Mouse (Mus musculus): ENCODE measurements around the gene Olig3. TPM values are rescaled to one million over a fixed set of nuclear protein-coding genes. Genes with fewer than 3 reads are reported as not detected.

Olig3 gene
- polyA plus RNA-seq, 1 experiment from 2014 or later, result not detected

DNA sequence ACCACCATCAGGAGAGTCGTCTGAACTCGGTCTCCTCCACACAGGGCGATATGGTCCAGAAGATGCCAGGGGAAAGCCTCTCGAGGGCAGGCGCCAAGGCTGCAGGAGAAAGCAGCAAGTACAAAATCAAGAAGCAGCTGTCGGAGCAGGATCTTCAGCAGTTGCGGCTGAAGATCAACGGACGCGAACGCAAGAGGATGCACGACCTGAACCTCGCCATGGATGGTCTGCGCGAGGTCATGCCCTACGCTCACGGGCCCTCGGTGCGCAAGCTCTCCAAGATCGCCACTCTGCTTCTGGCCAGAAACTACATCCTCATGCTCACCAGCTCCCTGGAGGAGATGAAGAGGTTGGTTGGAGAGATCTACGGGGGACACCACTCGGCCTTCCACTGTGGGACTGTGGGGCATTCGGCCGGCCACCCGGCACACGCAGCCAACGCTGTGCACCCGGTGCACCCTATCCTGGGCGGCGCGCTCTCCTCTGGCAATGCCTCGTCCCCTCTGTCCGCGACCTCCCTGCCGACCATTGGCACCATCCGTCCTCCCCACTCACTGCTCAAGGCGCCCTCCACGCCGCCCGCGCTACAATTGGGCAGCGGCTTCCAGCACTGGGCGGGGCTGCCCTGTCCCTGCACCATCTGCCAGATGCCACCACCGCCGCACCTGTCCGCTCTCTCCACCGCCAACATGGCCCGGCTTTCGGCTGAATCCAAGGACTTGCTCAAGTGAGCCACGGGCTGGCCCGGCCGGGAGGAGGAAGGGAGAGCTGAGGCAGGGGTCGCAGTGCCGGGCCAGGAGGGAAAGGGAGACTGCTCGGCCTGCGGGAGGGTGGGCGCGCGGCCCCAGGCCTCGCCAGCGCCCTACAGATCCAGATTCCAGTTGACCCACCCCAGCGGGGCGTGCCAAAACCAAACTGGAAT is 648 bp downstream of the Olig3 start:
- Histone ChIP-seq H3K27ac (replicated peaks) (no peak overlapping the region), H3K36me3 (ENCODE audit: control insufficient read depth, insufficient read depth, low read length) (no peaks in the 10 kb centered on the region), H3K4me3 (ENCODE audit: low read depth, low read length) (no peak overlapping the region; the same call in 1 of the 2 replicates), H3K9me3 (ENCODE audit: control insufficient read depth, low read length) (no peaks in the 10 kb centered on the region), H3K4me1 (replicated peaks; ENCODE audit: control insufficient read depth, insufficient read depth) (no peaks in the 10 kb centered on the region), H3K4me2 (replicated peaks; ENCODE audit: low read depth) (no peak overlapping the region), H3K27me3 (ENCODE audit: control insufficient read depth, insufficient read depth, low read length) (peaks cover 50% of the 10 kb centered on the region), H3K9ac (ENCODE audit: low read length) (no peak overlapping the region)
- WGBS, result 1% methylated on average over 62 of the region's 63 CpGs
- DNase-seq (ENCODE audit: low spot score), result no peak
- ATAC-seq (ENCODE audit: low FRiP score, low TSS enrichment), result no peak
- no peak for TF ChIP-seq CTCF (IDR thresholded peaks at IDR 0.05; ENCODE audit: low read depth)
- TF ChIP-seq EP300 (optimal IDR thresholded peaks at IDR 0.05), result no peak

GRCm38 (mm10) chr10:19357848-19358247 is 1.5 kb downstream of the Olig3 start:
- no peaks in the 10 kb centered on the region for H3K9me3 ChIP-seq (ENCODE audit: control insufficient read depth, low read length)
- TF ChIP-seq EP300 (optimal IDR thresholded peaks at IDR 0.05) (no peak), CTCF (IDR thresholded peaks at IDR 0.05; ENCODE audit: low read depth) (no peak)
- H3K27me3 ChIP-seq (ENCODE audit: control insufficient read depth, insufficient read depth, low read length), result peaks cover 49% of the 10 kb centered on the region
- H3K4me3 ChIP-seq (ENCODE audit: low read depth, low read length), result no peak overlapping the region
- no peak overlapping the region for H3K9ac ChIP-seq (ENCODE audit: low read length)
- no peak overlapping the region for H3K27ac ChIP-seq (replicated peaks)
- no peaks in the 10 kb centered on the region for H3K4me1 ChIP-seq (replicated peaks; ENCODE audit: control insufficient read depth, insufficient read depth)
- 21% methylated on average over 5 of the region's 5 CpGs for WGBS
- no peak overlapping the region for H3K4me2 ChIP-seq (replicated peaks; ENCODE audit: low read depth)
- DNase-seq (ENCODE audit: low spot score), result no peak
- ATAC-seq (ENCODE audit: low FRiP score, low TSS enrichment), result no peak
- H3K36me3 ChIP-seq (ENCODE audit: control insufficient read depth, insufficient read depth, low read length), result no peaks in the 10 kb centered on the region

GRCm38 (mm10) chr10:19360446-19361300 is 4.3 kb downstream of the Olig3 start:
- no peaks in the 10 kb centered on the region for H3K9me3 ChIP-seq (ENCODE audit: control insufficient read depth, low read length)
- H3K9ac ChIP-seq (ENCODE audit: low read length), result no peak overlapping the region
- H3K27ac ChIP-seq (replicated peaks), result no peak overlapping the region
- no peaks in the 10 kb centered on the region for H3K4me1 ChIP-seq (replicated peaks; ENCODE audit: control insufficient read depth, insufficient read depth)
- H3K4me3 ChIP-seq (ENCODE audit: low read depth, low read length), result no peak overlapping the region
- DNase-seq (ENCODE audit: low spot score), result no peak
- peaks cover 33% of the 10 kb centered on the region; the same call in 1 of the 2 replicates for H3K27me3 ChIP-seq (ENCODE audit: control insufficient read depth, insufficient read depth, low read length)
- TF ChIP-seq EP300 (optimal IDR thresholded peaks at IDR 0.05), result no peak
- TF ChIP-seq CTCF (IDR thresholded peaks at IDR 0.05; ENCODE audit: low read depth), result no peak
- H3K36me3 ChIP-seq (ENCODE audit: control insufficient read depth, insufficient read depth, low read length), result no peaks in the 10 kb centered on the region
- 17% methylated on average over 3 of the region's 3 CpGs for WGBS
- H3K4me2 ChIP-seq (replicated peaks; ENCODE audit: low read depth), result no peak overlapping the region
- no peak for ATAC-seq (ENCODE audit: low FRiP score, low TSS enrichment)

- no peak overlapping the region for H3K4me3 ChIP-seq (ENCODE audit: low read depth, low read length)
- 5% methylated on average over 23 of the region's 23 CpGs for WGBS
These were observed 5.4 kb downstream of the Olig3 start for GRCm38 (mm10) chr10:19361539-19362293.

DNA sequence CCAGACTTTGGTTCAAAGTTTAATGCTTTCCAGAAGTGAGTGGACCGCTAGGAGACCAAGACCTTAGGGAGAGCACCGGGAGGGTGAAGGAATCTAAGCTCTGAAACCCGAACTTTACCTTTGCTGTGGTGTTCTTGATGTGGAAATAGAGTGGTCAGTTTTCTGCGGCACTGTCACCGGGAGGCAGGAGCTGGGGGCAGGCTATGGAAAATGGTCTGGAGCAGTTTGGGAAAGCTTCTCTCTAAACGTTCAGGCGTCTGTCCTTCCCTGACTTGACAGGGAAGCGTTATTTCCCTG is 5.9 kb downstream of the Olig3 start:
- WGBS, result 2% methylated on average over 8 of the region's 8 CpGs
- no peak overlapping the region for H3K27ac ChIP-seq (replicated peaks)
- no peaks in the 10 kb centered on the region for H3K36me3 ChIP-seq (ENCODE audit: control insufficient read depth, insufficient read depth, low read length)
- no peak overlapping the region for H3K4me3 ChIP-seq (ENCODE audit: low read depth, low read length)
- no peaks in the 10 kb centered on the region for H3K4me1 ChIP-seq (replicated peaks; ENCODE audit: control insufficient read depth, insufficient read depth)
- H3K4me2 ChIP-seq (replicated peaks; ENCODE audit: low read depth), result no peak overlapping the region
- H3K9me3 ChIP-seq (ENCODE audit: control insufficient read depth, low read length), result no peaks in the 10 kb centered on the region
- H3K27me3 ChIP-seq (ENCODE audit: control insufficient read depth, insufficient read depth, low read length), result peaks cover 23% of the 10 kb centered on the region; the same call in 1 of the 2 replicates
- no peak for ATAC-seq (ENCODE audit: low FRiP score, low TSS enrichment)
- TF ChIP-seq CTCF (IDR thresholded peaks at IDR 0.05; ENCODE audit: low read depth) (no peak), EP300 (optimal IDR thresholded peaks at IDR 0.05) (no peak)
- H3K9ac ChIP-seq (ENCODE audit: low read length), result no peak overlapping the region
- DNase-seq (ENCODE audit: low spot score), result no peak

More at GRCm38 (mm10) chr10:19361539-19362293, 5.4 kb downstream of the Olig3 start:
- Histone ChIP-seq H3K27ac (replicated peaks) (no peak overlapping the region), H3K27me3 (ENCODE audit: control insufficient read depth, insufficient read depth, low read length) (peaks cover 27% of the 10 kb centered on the region; the same call in 1 of the 2 replicates), H3K4me1 (replicated peaks; ENCODE audit: control insufficient read depth, insufficient read depth) (no peaks in the 10 kb centered on the region), H3K36me3 (ENCODE audit: control insufficient read depth, insufficient read depth, low read length) (no peaks in the 10 kb centered on the region), H3K4me2 (replicated peaks; ENCODE audit: low read depth) (no peak overlapping the region), H3K9ac (ENCODE audit: low read length) (no peak overlapping the region), H3K9me3 (ENCODE audit: control insufficient read depth, low read length) (no peaks in the 10 kb centered on the region)
- TF ChIP-seq CTCF (IDR thresholded peaks at IDR 0.05; ENCODE audit: low read depth) (no peak), EP300 (optimal IDR thresholded peaks at IDR 0.05) (no peak)
- ATAC-seq (ENCODE audit: low FRiP score, low TSS enrichment) (no peak), DNase-seq (ENCODE audit: low spot score) (no peak)
